Mouse (Mus musculus) urinary bladder, postnatal 10 days (tissue): ENCODE data around the gene Tubd1.

Experiments
- DNase-seq: peaks from one replicate; pipeline ENCODE4 v3.0.0; 2022; ENCODE audit warnings: low spot score

Gene Tubd1

GRCm38 (mm10) chr11:86599378-86600208, 54.8 kb downstream of the Tubd1 start:
- no peak for DNase-seq

- no peak for DNase-seq
Measured at GRCm38 (mm10) chr11:86600209-86600557, 55.4 kb downstream of the Tubd1 start.

GRCm38 (mm10) chr11:86602116-86602515, 57.3 kb downstream of the Tubd1 start:
- no peak for DNase-seq

DNA sequence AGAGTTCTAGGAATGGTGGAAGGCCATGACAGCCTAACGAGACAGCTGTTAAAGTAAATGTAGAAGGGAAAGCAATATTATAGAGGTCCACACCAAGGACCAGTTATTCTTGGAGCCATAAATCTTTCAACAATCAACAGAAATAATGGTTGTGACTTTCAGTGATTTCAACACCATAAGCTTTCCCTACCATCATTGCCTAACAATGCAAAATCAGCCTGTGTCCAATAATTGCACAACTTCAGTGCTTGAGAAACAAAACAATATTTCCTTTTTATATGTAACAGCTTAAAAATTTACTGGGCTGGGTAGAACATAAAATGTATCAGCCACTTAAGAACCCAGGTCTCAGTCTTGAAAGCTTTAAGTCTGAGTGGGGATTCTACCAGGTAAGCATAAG, 58.9 kb downstream of the Tubd1 start:
- DNase-seq = no peak

DNA sequence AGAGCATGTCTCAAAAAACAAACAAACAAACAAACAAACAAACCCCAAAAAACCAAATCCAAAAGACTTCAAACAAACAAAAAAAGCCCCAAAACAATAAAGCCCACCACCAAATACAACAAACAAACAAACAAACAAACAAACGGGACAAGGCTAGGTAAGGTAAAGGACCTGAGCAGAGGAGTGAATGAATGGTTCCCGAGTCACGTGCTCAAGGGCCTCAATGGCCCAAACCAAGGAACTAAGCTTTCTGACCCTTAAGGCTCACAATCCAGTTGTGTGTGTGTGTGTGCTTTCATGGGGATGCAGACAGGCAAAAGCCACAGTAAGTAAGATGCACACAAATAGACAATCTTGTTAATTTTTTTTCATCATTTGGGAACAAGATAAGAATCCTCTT, 59.5 kb downstream of the Tubd1 start:
- DNase-seq = no peak

DNA sequence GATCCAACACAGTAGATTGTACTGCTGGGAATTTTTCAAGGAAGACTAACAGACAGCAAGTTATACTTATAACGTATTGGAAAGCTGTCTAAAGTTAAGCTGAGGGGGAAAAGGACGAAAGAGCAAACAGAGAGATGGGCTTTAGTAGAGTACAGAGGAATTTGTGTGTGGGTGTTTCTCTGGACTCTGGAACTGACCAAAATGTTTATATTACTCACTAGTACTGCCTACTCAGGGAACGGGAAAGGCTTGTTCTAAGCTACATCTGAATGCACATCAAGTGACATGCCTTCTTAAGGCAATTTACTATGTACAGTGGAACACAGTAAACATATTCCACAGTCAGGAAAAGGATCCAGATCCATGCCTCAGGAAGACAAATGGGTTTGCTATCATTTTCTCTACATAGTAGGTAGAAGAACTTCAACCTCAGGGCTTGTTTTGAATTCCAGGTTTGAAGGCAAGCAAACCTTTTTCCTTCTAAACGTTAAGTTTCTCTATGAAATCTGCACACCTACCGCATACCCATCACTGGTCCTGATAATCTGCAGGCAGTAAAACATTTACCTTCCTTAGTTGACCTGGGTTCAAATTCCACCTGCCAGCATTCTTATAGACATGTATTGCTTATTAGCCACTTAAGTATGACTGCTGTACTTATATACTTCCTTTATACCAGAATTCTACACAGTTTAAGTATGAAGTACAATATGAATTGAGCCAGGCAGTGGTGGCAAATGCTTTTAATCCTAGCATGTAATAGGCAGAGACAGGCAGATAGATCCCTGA, 60.1 kb downstream of the Tubd1 start:
- no peak for DNase-seq

DNA sequence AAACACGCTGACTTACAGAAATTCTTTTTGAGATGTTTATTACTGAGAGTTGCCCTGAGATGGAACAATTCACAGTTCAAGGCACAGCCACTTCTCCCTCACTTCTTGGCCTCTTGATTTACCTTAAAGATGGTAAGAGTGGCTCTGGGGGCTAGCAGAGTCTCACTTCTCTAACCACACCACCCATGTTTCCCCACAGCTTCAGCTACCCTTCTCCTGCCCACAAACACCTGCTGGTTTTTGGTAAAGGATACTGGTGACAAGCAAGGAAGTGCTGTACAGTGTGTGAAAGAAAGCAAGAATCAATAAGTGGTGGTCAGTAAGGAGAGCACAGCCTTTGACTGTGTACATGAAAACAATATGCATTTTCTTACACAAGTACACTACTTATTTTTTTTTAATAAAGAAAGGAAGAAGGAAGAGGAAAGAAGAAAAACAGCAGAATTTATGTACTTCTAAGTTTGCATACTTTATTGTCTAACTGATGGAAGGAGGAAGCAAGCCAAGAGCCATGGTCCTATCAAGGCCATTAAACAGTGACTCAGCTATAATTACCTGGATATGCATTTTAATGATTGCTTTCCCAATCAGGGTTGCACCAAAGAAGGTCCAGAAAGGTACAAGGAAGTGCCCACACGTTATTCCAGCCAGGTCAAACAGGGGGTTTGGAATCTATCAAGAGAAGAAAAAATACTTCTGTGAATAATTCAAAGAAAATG, 62.0 kb downstream of the Tubd1 start:
- DNase-seq = no peak

DNA sequence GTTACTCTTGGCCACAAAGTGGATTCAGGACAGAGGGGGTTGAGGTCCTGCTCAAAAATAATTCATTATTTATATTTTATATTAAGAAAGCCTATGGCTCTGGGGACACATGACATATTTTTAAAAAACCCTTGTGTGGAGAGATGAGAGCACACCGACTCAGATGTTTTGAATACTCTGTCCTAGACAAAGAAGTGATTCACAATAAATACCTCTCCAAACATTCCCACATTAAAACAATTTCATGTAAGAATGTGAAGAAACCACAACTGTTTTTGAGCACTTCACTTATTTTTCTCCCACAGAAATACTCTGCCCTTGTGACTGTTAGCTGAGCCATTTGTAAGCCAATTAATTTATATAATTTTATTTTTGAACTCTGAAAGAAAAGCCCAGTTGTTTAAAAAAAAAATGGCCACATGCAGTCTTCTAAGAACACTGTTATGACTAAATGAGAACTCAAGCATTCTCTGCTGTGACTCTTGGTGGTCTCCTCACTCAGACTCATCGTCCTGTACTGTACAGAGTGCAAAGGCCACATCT, 63.1 kb downstream of the Tubd1 start:
- no peak for DNase-seq

DNA sequence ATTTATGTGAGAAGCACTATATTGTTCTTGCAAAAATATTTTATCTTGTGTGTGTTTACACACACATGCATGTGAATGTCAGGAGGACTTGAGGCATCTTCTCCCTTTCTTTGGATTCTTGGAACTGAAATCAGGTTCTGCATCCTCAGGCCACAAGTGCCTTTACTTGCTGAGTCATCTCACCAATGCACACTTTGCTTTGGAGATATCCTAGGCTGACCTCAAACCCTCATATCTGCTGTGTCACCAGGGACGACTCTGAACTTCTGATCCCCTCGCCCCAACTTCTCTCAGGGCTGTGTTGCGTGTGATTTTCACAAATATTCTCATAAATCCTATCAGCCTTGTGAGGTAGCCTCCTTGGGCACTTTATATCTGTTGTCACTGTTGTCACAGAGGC, 65.4 kb downstream of the Tubd1 start:
- no peak for DNase-seq

GRCm38 (mm10) chr11:86611991-86612390, 67.2 kb downstream of the Tubd1 start:
- no peak for DNase-seq

DNA sequence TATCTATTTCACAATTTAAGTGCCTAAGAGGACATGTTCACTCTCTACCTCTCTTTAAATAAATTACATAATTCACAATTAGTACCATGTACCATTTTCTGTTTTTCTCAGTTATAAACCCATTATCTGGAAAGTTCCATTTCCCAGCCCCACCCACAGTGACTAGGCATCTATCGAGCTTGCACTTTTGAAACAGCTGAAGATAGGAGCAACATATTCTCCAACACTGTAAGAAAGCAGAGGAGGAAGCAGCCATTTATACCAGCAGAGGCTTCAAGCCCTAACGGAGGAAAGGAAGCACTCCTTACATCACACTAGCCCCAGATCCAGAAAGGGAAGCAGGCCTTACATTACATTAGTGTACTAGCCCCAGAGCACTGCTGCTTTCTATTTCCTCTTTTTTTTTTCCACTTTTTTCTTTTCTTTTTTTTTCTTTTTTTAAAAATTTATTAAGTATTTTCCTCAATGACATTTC, 69.3 kb downstream of the Tubd1 start:
- DNase-seq = no peak

GRCm38 (mm10) chr11:86614607-86615006, 69.8 kb downstream of the Tubd1 start:
- DNase-seq = no peak
